Mouse (Mus musculus): ENCODE results near the gene Mael.

Gene Mael

GRCm38 (mm10) chr1:166152034-166152433 lies 86.5 kb downstream of the Mael start:
- DNase-seq = no peak

- no peak for DNase-seq
Observed at GRCm38 (mm10) chr1:166151341-166151740, 87.2 kb downstream of the Mael start.
